Mouse (Mus musculus) kidney, adult 18-20 months (tissue): ENCODE measurements around the gene Gpr107.
"Not testable (repeated sequence)": the region's sequence is repeated elsewhere in the genome, so short reads cannot be mapped to it uniquely, and the experiment has no call there.

Experiments used
- DNase-seq: peaks from one replicate; pipeline ENCODE4 v3.0.0; 2021

The Gpr107 gene

DNA sequence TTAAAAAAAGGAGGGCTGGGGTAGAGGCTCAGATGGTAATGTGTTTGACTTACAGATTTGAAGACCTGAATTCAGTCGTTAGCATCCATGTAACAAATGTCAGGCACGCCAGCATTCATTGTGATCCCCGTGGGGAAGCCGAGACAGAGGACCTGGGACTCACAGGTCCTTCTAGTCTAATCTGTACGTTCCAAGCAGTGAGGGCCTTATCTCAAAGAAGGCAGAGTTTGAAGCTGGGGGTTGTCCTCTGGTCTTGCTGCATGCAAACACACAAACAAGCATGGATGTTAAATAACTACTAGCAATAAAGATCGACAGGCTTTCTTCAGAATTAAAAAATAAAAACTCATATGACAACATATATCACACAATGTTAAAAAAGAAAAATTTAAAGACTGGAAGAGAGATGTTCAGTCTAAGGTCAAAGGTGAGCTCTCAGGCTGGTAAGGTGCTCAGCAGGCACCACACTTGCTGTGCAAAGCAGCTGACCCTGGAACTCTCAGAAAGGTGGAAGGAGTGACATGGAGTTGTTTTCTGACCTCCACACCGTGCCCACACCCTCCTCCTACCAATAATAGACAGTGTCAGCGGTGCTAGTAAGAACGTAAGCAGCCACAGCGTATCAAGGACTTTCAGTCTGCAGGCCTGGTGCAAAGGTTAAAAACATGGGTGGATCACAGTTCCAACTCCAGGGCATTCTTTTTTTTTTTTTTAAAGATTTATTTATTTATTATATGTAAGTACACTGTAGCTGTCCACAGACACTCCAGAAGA, 8.2 kb downstream of the Gpr107 start:
- DNase-seq: no peak

DNA sequence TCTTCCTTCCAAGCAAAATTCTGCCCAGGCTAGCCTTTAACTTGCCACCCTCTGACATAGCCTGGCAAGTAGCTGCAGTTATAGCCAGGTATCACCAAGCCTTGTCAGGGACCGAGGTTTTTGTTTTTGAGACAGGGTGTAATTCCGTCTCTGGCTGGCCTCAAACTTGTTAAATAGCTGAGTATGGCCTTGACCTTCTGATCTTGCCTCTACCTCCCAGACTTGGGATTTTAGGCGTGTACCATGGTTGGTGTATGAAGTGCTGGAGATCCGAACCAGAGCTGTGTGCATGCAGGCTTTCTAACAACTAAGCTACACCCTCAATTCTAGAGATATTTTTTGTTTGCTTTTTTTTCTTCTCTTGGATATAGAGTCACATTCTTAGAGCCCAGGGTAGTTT, 9.5 kb downstream of the Gpr107 start:
- no peak for DNase-seq

DNA sequence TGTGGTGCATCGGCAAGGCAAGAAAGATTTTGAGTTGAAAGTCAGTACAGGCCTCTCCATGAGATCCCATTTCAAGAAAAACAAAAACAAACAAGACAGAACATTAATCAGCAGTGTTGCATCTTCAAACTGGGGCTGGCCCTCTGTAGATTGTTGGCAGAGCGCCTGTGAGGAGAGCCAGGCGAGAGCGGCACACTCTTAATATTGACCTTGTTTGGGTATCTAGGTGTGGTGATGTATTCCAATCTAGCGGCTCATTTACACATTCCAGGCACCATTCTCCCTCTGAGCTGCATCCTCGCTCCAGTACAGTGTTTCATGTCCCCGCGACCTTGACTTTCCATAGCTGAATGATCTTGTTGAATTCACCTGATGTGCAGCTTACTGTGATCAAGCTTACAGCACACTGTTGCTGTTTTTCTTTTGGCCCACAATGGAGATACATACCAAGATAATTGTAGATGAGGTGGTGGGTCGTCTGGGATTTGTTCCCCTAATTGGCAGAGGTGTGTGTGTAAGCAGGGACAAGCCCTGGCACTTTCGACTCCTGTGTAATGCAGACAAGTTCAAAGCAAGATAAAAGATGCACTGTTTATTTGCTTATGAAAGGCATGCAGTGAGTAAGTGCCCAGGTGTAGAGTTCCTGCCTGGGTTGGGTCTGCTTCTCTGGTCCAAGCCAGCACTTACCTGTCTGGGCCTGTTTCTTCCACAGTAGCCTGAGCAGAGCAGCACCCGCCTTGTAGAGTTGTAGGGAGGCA, 11.4 kb downstream of the Gpr107 start:
- DNase-seq: peak; percentile 49

GRCm38 (mm10) chr2:31164841-31165455, 12.8 kb downstream of the Gpr107 start:
- DNase-seq: peak; percentile 32

DNA sequence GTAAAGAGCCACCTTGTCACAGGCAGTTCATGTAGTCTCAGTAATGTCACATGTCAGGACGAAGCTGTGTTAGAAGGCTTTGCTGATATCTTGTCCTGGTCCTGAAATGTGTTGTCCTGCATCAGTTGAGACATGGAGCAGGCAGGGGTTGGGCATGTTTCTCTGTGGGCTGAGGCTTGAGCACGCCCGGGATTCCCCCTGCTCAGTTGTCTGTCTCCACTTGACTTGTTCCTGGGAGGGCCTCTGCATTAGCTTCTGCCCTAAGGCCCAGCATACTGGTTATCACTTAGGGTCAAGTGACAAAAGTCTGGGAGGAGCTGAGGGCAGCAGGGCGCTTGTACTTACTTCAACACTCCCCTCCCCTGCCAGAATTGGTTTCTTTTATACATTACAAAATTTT, 13.4 kb downstream of the Gpr107 start:
- DNase-seq: no peak

DNA sequence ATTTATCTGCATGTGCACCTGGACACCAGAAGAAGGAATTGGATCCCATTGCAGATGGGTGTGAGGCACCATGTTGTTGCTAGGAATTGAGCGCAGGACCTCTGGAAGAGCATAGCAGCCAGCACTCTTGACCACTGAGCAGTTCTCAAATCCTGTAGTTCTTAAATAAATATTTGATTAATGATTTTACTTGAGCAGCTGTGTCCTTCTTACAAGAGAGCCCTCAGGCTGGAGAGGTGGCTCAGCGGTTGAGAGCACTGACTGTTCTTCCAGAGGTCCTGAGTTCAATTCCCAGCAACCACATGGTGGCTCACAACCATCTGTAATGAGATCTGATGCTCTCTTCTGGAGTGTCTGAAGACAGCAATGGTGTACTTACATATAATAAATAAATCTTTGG, 15.5 kb downstream of the Gpr107 start:
- DNase-seq: not testable (repeated sequence)

GRCm38 (mm10) chr2:31169001-31169400, 16.9 kb downstream of the Gpr107 start:
- DNase-seq: peak; percentile 31

DNA sequence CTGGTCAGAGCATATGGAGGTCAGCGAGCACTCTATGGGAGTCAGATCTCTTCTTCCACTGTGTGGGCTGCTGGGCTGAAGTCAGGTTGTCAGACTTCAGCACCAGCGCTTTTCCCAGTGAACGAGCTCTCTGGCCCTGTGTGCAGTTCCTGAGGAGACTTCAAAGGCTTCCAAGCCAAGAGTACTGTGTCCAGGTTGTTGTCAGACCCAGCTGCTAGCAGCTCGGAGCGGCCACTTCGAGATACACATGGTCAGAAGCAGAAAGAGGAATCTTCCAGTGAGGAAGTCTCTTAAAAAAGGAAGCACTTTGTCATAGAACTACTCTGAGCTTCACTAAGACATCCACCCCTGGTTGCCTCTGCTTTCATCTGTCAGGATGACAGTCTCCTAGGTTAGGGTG, 18.0 kb downstream of the Gpr107 start:
- DNase-seq: no peak

DNA sequence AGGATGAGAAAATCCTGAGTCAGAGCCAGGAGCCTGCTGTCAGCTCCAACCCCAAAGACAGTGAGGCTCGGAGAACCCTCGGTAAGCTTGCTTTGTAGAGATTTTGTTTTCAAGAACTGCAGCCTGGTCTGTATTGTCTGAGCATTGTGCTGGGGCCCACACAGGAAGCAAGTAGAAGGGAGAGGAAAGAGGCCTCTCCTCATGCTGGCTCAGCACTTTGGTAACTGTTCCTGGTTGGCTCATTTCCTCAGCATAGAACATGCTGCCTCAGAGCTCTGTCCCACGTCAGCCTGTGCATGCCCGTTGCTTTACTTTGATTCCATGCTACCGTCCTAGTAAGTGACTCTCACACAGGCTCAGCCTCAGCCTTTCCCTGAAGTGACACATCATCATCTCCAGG, 19.9 kb downstream of the Gpr107 start:
- no peak for DNase-seq

DNA sequence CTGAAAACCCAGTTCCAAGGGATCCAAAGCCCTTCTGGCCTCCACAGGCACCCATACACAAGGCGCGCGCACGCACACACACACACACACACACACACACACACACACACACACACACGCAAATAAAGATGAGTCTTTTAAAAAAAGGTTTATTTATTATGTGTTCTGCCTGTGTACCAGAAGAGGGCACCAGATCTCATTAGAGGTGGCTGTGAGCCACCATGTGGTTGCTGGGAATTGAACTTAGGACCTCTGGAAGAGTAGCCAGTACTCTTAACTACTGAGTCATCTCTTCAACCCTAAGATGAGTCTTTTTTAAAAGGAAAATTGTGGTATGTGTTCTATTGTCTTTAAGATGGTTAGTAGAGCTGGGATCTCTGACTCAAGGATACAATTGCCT, 20.4 kb downstream of the Gpr107 start:
- no peak for DNase-seq

- no peak for DNase-seq
Measured at GRCm38 (mm10) chr2:31173290-31173689, 21.2 kb downstream of the Gpr107 start.

DNA sequence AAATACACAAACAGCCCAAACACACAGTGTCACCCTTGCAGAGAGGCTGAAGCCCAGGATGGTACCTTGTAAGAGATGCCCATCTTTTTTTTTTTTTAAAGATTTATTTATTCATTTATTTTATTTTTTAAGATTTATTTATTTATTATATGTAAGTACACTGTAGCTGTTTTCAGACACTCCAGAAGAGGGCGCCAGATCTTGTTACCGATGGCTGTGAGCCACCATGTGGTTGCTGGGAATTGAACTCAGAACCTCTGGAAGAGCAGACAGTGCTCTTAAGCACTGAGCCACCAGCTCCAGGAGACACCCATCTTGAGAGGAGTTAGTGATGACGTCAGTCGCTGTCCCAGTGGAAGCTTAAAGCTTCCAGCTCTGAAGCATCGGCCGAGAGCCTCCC, 26.5 kb downstream of the Gpr107 start:
- not testable (repeated sequence) for DNase-seq

DNA sequence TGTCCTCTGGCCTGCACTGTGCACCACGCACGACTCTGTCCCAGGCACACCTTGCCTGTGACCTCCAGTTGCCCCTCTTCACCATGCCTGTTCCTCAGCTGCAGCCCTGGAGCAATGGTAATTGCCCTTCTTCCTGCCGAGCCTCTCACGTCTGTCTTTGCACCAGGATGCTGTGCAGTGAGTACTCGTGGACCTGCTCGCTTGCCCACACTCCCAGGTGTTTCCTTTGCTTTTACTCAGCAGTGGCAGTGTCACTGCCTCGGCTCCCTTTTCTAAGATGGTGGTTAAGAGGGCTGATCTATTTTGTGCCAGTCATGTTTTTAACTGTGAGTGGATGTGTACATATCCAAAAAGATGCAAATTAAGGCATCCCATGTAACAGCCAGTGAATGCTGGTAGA, 27.4 kb downstream of the Gpr107 start:
- DNase-seq: no peak

- no peak for DNase-seq
Measured at GRCm38 (mm10) chr2:31180081-31180551, 28.0 kb downstream of the Gpr107 start.

GRCm38 (mm10) chr2:31182786-31183330, 30.7 kb downstream of the Gpr107 start:
- no peak for DNase-seq

DNA sequence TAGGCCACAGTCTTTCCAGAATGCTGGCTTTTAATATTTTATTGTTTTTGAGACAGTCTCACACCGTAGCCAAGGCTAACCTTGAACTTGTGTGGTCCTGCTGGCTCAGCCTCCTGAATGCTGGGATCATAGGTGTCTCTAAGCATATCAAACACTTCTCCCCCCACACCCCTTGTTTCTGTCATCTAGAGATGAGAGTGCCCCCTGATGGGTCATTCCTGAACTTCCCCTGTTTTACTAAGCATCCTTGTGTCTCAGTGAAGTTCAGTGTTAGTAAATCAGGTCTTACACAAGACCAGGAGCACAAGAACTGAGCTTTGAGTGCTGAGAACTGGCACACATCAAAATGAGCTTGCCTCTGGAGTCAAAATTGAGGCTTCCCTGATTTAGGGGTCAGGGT, 31.7 kb downstream of the Gpr107 start:
- no peak for DNase-seq

- no peak for DNase-seq
Measured at GRCm38 (mm10) chr2:31188691-31189090, 36.6 kb downstream of the Gpr107 start.

GRCm38 (mm10) chr2:31189654-31190053, 37.5 kb downstream of the Gpr107 start:
- no peak for DNase-seq

DNA sequence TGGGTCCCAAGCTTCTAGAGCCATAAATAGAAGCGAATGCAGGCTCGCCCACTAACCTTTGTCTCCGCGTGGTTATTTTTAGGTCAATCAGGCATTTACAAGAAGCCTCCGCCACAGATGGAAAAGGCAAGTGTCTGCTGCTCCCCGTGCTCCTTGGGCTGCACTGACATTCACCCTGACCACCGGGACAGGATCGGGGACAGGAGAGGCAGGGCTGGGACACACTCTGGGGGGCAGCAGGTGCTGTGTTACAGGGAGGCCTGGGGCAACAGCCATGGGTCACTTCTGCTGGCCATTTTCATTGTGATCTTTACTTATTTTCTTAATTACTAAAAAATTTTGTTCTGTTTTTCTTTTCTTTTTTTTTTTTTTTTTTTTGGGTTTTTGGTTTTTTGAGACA, 39.6 kb downstream of the Gpr107 start:
- no peak for DNase-seq

GRCm38 (mm10) chr2:31194356-31195021, 42.4 kb downstream of the Gpr107 start:
- no peak for DNase-seq

DNA sequence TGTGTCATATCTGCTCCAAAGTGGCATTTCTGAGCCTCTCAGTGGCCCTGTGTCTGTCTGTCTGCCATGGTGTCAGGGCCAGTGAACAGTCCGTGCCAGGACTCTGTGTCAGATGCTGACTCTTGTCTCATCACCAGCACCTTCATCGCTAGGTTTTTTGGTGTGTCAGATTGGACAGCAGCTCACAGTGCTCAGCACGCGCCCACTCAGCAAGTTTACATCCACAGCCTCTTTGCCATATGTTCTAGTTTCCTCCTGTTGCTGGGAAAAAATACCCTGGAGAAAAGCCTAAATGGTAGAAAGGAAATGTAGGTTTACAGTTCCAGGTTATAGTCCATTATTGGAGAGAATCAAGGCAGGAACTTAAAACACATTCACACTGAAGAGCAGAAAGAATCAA, 46.5 kb downstream of the Gpr107 start:
- no peak for DNase-seq

GRCm38 (mm10) chr2:31200051-31200450, 47.9 kb downstream of the Gpr107 start:
- DNase-seq: no peak

- DNase-seq: no peak
Measured at GRCm38 (mm10) chr2:31201851-31202250, 49.7 kb downstream of the Gpr107 start.
